Mouse (Mus musculus) lung, embryonic 15.5 days (tissue): ENCODE measurements around the gene Vwa1. TPM values are rescaled to one million over a fixed set of nuclear protein-coding genes. Genes with fewer than 3 reads are reported as not detected.

ENCODE experiments used
- ATAC-seq: fragments of 200-750 bp; cut with Nextera tagmentation; 2 replicates; pipeline ENCODE4 v1.8.0; 2017; ENCODE audit warnings: moderate number of reproducible peaks, borderline replicate concordance; ENCODE audit not compliant: low FRiP score, low TSS enrichment; ENCODE audit errors: extremely low read depth
- H3K27ac ChIP-seq: fragments of 300-500 bp; sonication (generic); 2 replicates; pipeline ENCODE4 v1.5.1; 2015; ENCODE audit warnings: moderate library complexity, mild to moderate bottlenecking, inconsistent platforms
- H3K27me3 ChIP-seq: fragments of 300-500 bp; sonication (generic); 2 replicates; pipeline ENCODE4 v1.6.1; 2015; ENCODE audit warnings: inconsistent platforms
- H3K36me3 ChIP-seq: fragments of 300-500 bp; sonication (generic); 2 replicates; pipeline ENCODE4 v1.6.1; 2015; ENCODE audit warnings: inconsistent platforms
- H3K4me1 ChIP-seq: fragments of 300-500 bp; sonication (generic); 2 replicates; pipeline ENCODE4 v1.6.1; 2015; ENCODE audit warnings: inconsistent platforms
- H3K4me2 ChIP-seq: fragments of 300-500 bp; sonication (generic); 2 replicates; pipeline ENCODE4 v1.6.1; 2015; ENCODE audit warnings: inconsistent platforms, mild to moderate bottlenecking, moderate library complexity
- H3K4me3 ChIP-seq: fragments of 300-500 bp; sonication (generic); 2 replicates; pipeline ENCODE4 v1.5.1; 2015; ENCODE audit warnings: mild to moderate bottlenecking, inconsistent platforms
- H3K9ac ChIP-seq: fragments of 300-500 bp; sonication (generic); 2 replicates; pipeline ENCODE4 v1.6.1; 2015; ENCODE audit warnings: inconsistent platforms
- H3K9me3 ChIP-seq: fragments of 300-500 bp; sonication (generic); 2 replicates; pipeline ENCODE4 v1.6.1; 2016; ENCODE audit warnings: inconsistent platforms
- WGBS: fragments of 180-500 bp; shearing (Covaris S2); methylation state at CpG from one replicate; pipeline ENCODE4 v1.1.7; 2015; 5-methylcytosine and 5-hydroxymethylcytosine counted together
- polyA plus RNA-seq: library from polyadenylated mRNA; unstranded; fragments of >200 nt; fragmentation: Nextera tagmentation; extraction: Ambion mirVana; gene quantifications from 2 replicates; pipeline ENCODE4 v1.2.1, GENCODE M21; 2015

Vwa1 gene
- polyA plus RNA-seq, 1 experiment from 2014 or later: 11.0 TPM

DNA sequence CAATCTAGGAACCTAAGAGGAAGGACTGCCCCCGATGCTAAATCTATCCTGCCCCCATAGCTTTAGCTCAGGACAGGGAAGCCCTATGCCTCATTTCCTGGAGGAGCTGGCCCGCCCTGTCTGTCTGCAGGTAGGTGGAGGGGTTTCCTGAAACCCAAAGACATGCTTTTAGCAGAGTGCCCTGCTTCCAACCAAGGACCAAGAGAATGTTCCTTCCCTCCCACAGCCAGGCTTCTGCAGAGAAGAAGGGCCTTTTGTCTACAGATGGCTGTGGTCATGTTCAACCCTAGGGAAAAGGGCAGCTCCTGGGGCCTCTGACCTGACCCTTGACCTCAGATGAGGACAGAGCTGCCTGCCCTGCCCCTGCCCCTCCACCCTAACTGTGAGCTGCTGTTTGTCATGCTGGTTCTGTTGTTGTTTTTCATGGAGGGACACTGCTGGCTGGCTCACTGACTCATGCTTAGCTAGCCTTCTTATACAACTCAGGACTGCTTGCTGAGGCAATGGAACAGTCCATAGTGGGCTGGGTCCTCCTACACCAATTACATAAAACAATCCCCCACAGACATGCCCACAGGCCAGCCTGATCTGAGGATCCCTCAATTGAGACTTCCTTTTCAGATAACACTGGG is 2.3 kb upstream of the Vwa1 start:
- ATAC-seq: no peak
- Histone ChIP-seq H3K36me3 (no peaks in the 10 kb centered on the region), H3K4me2 (no peak overlapping the region), H3K4me3 (no peak overlapping the region), H3K27me3 (peaks cover 24% of the 10 kb centered on the region), H3K9ac (no peak overlapping the region), H3K9me3 (no peaks in the 10 kb centered on the region), H3K27ac (0 out of 2 replicates have a peak overlapping the region, but pooled peaks have one; percentile 8), H3K4me1 (peaks cover 48% of the 10 kb centered on the region)
- WGBS: 55% methylated on average over 2 of the region's 2 CpGs

DNA sequence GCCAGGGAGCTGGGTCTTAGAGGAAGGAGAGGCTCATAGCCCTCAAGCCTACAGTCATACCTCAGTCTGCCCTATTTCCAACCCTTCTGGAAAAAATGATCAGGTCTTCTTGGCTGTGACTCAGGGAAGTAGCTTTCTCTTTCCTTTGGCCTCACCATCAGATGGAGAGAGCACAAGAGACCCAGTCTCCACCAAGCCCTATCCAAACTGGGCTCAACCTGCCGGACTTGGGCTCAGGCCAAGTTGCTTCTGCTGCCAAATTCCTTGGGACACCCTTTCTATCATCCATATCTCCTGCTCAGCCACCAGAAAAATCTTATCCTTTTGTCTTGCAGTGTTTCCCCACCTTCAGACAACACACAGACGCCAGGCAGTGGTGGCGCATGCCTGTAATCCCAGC is 1.4 kb upstream of the Vwa1 start:
- Histone ChIP-seq H3K27me3 (peaks cover 33% of the 10 kb centered on the region), H3K4me3 (no peak overlapping the region), H3K4me2 (no peak overlapping the region), H3K9me3 (no peaks in the 10 kb centered on the region), H3K4me1 (peaks cover 44% of the 10 kb centered on the region), H3K36me3 (no peaks in the 10 kb centered on the region), H3K9ac (no peak overlapping the region), H3K27ac (peak overlapping the region; percentile 39)
- WGBS: 55% methylated on average over 3 of the region's 3 CpGs
- ATAC-seq: no peak

DNA sequence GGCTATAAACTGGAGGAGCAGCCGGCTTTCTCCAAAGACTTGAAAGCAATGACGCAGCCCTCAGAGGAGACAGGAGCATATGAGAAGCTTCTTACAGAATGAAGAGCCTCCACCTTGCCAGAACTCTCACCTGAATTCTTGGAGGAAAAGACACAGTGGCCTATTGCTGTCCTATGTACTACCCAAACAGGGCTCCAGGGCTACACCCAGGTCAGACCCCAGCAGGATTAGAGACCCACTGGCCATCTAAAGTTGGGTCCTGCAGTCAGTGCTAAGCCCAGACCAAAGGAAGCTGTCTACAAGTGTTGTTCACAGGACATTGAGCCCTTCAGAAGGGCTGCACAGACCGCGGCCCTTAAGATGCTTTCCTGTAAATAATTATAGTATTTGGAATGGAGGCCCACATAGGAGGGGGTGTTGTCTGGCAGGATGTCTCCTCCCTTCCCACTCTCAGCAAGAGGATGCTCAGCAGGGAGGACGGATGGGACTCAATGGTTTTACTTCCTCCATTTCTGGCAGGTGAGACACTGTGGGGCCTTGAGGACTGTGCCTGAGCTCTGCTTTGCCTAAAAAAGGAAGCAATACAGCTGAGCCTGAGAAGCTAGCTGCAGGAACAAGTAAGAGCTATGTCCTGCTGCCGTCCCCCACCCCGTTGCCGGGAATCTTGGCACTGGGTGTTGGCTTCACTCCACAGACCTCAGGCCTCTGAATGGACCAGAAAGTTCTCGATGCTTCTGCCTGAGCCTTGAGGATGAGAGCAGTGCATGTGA is 658 bp upstream of the Vwa1 start:
- H3K9me3 ChIP-seq: no peaks in the 10 kb centered on the region
- H3K4me3 ChIP-seq: peak overlapping the region; percentile 1; the same call in 1 of the 2 replicates
- no peak overlapping the region for H3K9ac ChIP-seq
- peaks cover 48% of the 10 kb centered on the region for H3K4me1 ChIP-seq
- H3K27ac ChIP-seq: peak overlapping the region; percentile 39
- peaks cover 34% of the 10 kb centered on the region for H3K27me3 ChIP-seq
- WGBS: 32% methylated on average over 9 of the region's 9 CpGs
- H3K36me3 ChIP-seq: no peaks in the 10 kb centered on the region
- peak overlapping the region; percentile 76 for H3K4me2 ChIP-seq
- ATAC-seq: 0 out of 2 replicates have a peak, but pooled peaks have one; percentile 13

DNA sequence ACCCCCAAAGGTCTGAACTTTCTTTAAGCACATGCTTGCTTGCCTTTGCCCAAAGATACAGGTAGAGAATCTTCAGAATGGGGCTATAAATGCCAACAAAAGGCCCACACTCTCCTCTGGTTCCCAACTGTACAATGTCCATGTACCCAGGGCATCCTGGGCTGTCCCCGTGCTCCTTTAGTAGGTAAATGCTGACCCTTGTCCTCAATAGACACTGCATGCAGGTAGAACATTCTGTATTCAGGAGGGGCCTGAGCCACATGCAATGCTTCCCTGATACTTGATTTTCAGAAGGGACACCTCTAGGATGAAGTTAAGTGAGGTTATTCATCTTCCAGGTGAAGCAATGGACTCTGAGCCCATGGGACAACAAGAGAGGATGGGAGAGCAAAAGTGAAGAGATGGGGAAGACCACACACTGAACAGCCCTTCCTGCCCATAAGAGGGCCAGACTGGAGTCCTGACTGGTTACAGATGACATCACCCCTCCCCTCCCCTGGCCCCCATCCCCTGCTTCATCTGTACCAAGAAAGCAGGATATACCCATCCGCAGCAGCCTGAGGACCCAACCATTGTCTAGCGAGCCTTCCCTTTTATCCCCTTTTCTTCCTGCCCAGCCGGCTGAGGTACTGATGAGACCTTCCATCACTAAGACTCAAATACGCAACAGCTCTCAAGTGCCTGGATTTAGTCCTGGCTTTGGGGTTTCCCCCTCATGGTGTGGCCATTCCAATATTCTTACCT is 991 bp downstream of the Vwa1 start:
- no peaks in the 10 kb centered on the region for H3K9me3 ChIP-seq
- peak overlapping the region; percentile 76 for H3K4me2 ChIP-seq
- no peak overlapping the region for H3K27ac ChIP-seq
- 37% methylated on average over 5 of the region's 5 CpGs for WGBS
- ATAC-seq: no peak
- H3K36me3 ChIP-seq: no peaks in the 10 kb centered on the region
- no peak overlapping the region for H3K9ac ChIP-seq
- H3K27me3 ChIP-seq: peaks cover 34% of the 10 kb centered on the region
- peak overlapping the region; percentile 37 for H3K4me3 ChIP-seq
- H3K4me1 ChIP-seq: peaks cover 54% of the 10 kb centered on the region

DNA sequence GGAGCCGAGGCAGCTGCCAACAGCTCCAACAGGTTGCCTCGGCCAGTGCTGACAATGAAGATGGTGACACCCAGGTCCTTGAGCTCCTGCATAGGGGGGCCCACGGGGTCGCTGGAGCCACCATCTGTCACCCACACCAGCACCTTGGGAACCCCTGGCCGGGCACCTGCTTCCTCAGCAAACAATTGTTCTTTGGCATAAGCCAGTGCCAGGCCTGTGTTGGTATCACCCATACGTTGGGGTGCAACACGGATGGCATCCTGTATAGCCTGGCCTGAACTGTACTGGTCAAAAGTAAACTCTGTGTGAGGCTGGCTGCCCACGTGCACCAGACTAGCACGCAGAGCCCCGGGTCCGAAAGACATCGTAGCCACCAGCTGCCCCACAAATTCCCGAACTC is 1.7 kb downstream of the Vwa1 start:
- Histone ChIP-seq H3K4me2 (no peak overlapping the region), H3K9me3 (no peaks in the 10 kb centered on the region), H3K9ac (no peak overlapping the region), H3K4me1 (peaks cover 51% of the 10 kb centered on the region), H3K36me3 (no peaks in the 10 kb centered on the region), H3K27me3 (peaks cover 34% of the 10 kb centered on the region), H3K4me3 (no peak overlapping the region), H3K27ac (no peak overlapping the region)
- WGBS: 85% methylated on average over 13 of the region's 13 CpGs
- ATAC-seq: no peak

DNA sequence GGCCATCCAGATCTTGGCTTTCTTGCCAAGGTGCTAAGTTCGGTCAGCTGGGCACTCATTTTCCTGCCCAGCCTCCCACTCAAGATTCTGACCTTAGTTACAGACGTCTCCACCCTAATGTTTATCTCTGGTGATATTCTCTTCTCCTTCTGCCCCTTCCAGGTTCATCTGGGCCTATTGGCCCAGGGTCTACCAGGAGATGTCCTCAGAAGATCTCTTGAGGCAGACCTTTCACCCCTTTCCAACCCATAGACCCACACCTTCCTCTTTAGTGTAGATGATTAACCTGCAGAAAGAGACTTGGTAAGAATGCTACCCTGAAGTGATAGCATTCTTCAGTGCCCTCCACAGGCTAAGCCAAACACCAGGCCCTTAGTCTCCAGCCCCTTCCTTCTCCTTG is 2.8 kb downstream of the Vwa1 start:
- no peak overlapping the region for H3K27ac ChIP-seq
- 70% methylated on average over 2 of the region's 2 CpGs for WGBS
- H3K27me3 ChIP-seq: peaks cover 34% of the 10 kb centered on the region
- H3K9ac ChIP-seq: no peak overlapping the region
- no peak overlapping the region for H3K4me2 ChIP-seq
- H3K36me3 ChIP-seq: no peaks in the 10 kb centered on the region
- no peaks in the 10 kb centered on the region for H3K9me3 ChIP-seq
- no peak for ATAC-seq
- peaks cover 43% of the 10 kb centered on the region for H3K4me1 ChIP-seq
- no peak overlapping the region for H3K4me3 ChIP-seq

DNA sequence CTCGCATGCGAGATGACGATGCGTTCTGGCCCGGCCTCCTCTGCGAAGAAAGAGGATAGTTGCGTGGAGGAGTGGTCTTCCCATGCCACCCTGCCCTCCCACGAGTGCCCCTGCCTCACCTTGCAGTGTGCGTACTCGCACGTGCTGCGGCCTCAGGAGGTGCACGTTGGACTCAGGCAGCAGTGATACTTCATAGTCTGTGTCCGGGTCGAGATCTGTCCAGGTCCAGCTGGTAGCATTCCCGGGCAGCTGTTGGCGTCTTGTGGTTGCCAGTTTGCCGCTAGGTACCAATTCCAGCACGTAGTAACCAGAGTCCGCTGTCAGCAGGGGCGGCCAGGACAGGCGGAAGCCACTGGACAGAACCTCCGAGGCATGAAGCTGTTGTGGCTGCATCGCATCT is 3.9 kb downstream of the Vwa1 start:
- 35% methylated on average over 24 of the region's 24 CpGs for WGBS
- H3K4me1 ChIP-seq: peaks cover 34% of the 10 kb centered on the region
- no peaks in the 10 kb centered on the region for H3K9me3 ChIP-seq
- H3K27ac ChIP-seq: no peak overlapping the region
- no peak for ATAC-seq
- H3K36me3 ChIP-seq: no peaks in the 10 kb centered on the region
- peak overlapping the region; percentile 66 for H3K9ac ChIP-seq
- peaks cover 34% of the 10 kb centered on the region for H3K27me3 ChIP-seq
- peak overlapping the region; percentile 49 for H3K4me3 ChIP-seq
- H3K4me2 ChIP-seq: peak overlapping the region; percentile 85

DNA sequence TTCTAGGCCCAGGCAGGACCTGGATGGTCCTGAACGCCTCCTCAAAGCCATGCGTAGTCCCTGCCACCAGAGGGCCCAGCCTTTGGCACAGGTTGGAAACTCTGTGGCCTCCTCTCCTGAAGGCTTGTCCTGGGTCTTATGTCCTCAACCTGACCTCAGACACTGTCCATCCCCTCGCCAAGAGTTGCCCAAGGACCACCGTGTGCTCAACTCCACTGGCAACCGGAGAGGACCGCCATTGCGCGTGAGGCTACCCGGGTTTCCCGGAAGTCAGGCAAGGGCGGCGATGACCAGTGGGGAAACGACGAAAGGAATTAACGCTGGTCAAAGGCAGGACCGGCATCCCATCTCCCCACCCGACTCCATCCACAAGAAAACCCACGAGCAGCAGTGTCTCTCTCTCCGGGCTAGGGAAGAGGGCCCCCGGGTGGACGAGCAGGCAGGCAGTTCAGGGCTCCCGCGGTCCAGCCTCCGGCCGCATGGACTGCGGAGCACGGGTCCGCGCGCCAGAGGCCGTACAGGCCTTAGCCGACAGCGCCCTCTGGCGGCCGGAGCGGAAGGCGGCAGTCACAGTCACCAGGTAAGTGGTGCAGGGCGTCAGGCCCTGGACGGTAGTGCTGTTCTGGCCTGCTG is 4.5 kb downstream of the Vwa1 start:
- Histone ChIP-seq H3K9me3 (no peaks in the 10 kb centered on the region), H3K27ac (peak overlapping the region; percentile 71), H3K36me3 (no peaks in the 10 kb centered on the region), H3K9ac (peak overlapping the region; percentile 66), H3K4me2 (peak overlapping the region; percentile 85), H3K4me1 (peaks cover 27% of the 10 kb centered on the region), H3K4me3 (peak overlapping the region; percentile 49), H3K27me3 (peaks cover 34% of the 10 kb centered on the region)
- peak; percentile 86 for ATAC-seq
- under 1% methylated on average over 30 of the region's 39 CpGs for WGBS

DNA sequence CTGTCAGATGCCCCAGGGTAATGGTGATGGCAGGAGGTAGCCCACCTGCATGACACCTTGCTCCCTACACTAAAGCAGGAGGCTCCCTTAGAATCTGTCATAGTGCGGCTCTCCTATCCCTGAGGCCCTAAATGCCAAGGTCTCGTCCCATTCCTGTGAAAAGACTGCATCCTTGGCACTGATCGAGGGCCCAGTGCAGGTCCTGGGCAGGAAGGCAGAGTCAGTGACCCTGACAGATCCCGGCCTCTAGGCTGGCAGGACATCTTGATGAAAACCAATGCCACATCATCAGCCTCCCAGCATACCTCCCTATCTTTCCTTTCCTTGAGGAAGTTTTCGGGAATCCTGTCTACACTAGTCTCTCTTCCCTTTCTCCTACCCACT is 5.0 kb downstream of the Vwa1 start:
- H3K4me1 ChIP-seq: peaks cover 22% of the 10 kb centered on the region
- no peak overlapping the region for H3K27ac ChIP-seq
- ATAC-seq: no peak
- peak overlapping the region; percentile 85 for H3K4me2 ChIP-seq
- no peaks in the 10 kb centered on the region for H3K36me3 ChIP-seq
- peak overlapping the region; percentile 49 for H3K4me3 ChIP-seq
- no peaks in the 10 kb centered on the region for H3K9me3 ChIP-seq
- peaks cover 34% of the 10 kb centered on the region for H3K27me3 ChIP-seq
- WGBS: 63% methylated on average over 5 of the region's 5 CpGs
- H3K9ac ChIP-seq: peak overlapping the region; percentile 66; the same call in 1 of the 2 replicates

DNA sequence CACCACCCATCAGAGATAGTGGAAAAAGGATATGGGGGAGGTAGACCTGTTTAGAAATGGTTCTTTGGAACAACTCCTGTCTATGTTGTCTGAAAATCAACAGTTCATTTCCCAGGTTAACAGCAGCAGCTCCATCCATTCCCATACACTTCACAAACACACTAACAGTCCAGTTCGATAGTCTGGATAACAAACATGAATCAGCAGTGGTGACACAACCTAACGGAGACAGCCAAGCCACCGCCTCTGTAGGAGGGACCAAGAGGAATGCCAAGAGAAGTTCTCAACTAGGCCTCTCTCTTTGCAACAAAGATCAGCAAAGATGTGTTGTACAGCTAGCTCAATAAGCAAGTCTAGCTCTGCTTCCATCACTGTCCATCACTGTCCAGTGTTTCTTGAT is 12.1 kb downstream of the Vwa1 start:
- 74% methylated on average over 3 of the region's 3 CpGs for WGBS
- Histone ChIP-seq H3K4me3 (no peak overlapping the region), H3K27me3 (no peaks in the 10 kb centered on the region), H3K27ac (no peak overlapping the region), H3K9me3 (no peaks in the 10 kb centered on the region), H3K4me1 (peaks cover 20% of the 10 kb centered on the region), H3K36me3 (0 out of 2 replicates have a peak, but pooled peaks cover under 1% of the 10 kb centered on the region), H3K4me2 (no peak overlapping the region; the same call in 1 of the 2 replicates), H3K9ac (no peak overlapping the region)
- no peak for ATAC-seq

DNA sequence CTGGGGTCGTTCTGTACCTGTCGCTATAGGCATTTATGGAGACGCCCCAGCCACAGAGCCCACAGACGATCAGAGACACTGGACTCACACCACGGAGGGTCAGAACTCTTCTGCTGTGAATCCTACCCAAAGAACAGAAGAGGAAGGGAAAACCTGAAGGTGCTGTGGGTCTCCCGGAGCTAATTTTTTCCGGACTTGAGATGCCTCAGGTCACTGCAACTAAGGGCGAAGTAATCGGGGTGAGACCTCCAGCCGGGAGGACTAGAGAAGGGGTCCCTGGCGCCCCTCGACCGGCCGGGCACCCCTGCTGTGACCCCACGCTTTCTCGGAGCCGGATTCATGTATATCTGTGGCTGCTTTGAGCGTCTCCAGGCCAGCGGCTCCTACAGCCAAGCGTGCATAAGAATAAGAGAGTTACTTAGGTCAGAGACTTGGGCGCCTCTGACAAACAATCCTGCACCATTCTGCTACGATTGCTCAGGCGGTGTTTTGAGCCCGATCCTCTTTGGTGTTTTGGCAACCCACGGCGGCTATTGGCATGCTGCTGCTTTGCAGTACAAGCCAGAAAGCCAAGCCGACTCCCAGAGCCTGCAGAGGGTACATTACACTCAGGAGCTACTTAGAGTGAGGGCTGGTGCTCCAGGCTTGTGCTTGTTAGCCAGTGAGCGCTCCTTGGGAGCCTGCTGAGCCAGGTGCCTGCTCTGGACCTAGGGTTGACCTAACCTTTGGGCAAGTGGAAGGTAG is 13.0 kb downstream of the Vwa1 start:
- H3K9me3 ChIP-seq: no peaks in the 10 kb centered on the region
- peak overlapping the region; percentile 96 for H3K4me3 ChIP-seq
- peak overlapping the region; percentile 97 for H3K4me2 ChIP-seq
- H3K36me3 ChIP-seq: peaks cover 8% of the 10 kb centered on the region
- 1% methylated on average over 28 of the region's 28 CpGs for WGBS
- no peaks in the 10 kb centered on the region for H3K27me3 ChIP-seq
- ATAC-seq: peak; percentile 7; the same call in 1 of the 2 replicates
- H3K9ac ChIP-seq: peak overlapping the region; percentile 83
- H3K4me1 ChIP-seq: peaks cover 20% of the 10 kb centered on the region
- H3K27ac ChIP-seq: peak overlapping the region; percentile 48; the same call in 1 of the 2 replicates
